Mouse (Mus musculus): ENCODE measurements around the gene Rab6b. TPM values are rescaled to one million over a fixed set of nuclear protein-coding genes. Genes with fewer than 3 reads are reported as not detected.

Gene Rab6b
- total RNA-seq, 2 experiments from 2014 or later, result 429 to 449 TPM

DNA sequence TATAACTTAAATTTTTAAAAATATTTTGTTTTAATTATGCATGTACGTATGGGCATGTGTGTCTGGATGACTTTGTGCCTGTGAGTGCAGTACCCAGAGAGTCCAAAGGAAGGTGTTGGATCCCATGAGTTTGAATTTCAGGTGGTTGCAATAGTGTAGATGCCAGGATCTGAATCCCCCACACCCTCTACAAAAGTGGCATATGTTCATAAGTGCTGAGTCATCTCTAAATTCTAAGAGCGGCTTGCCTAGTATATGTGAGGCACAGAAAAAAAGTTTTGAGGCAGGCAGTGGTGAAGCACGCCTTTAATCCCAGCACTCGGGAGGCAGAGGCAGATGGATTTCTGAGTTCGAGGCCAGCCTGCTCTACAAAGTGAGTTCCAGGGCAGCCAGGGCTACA, 94.2 kb downstream of the Rab6b start:
- H3K27ac ChIP-seq, result no peak overlapping the region
- DNase-seq (ENCODE audit: low spot score in 2 of 2), result no peak
- TF ChIP-seq CTCF (conservative IDR thresholded peaks at IDR 0.05), result 0 out of 2 replicates have a peak, but pooled peaks have one; percentile 7
- H3K4me3 ChIP-seq, result no peak overlapping the region

DNA sequence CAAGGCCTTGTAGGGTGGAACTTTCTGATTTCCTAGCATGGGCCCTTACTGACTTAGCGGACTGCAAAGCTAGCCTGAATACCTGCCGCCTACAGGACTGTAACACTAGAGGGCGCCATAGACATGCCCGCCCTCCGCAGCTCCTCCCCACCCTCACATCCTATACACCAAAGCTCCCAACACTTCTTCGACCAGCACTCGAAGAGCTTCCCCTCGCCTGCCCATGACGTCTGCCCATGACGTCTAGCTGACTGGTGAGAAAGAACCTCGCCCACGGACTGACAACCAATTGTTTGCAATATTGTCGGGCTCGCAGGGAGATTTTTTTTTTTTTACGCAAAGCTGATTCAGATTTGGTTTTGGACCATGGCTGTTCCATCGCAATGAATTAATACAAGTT, 96.3 kb downstream of the Rab6b start:
- Histone ChIP-seq H3K27ac (no peak overlapping the region), H3K4me3 (peak overlapping the region; percentile 25)
- TF ChIP-seq CTCF (conservative IDR thresholded peaks at IDR 0.05), result peak; percentile 97
- peak; percentile 71 to 76 for DNase-seq (ENCODE audit: low spot score in 2 of 2)

DNA sequence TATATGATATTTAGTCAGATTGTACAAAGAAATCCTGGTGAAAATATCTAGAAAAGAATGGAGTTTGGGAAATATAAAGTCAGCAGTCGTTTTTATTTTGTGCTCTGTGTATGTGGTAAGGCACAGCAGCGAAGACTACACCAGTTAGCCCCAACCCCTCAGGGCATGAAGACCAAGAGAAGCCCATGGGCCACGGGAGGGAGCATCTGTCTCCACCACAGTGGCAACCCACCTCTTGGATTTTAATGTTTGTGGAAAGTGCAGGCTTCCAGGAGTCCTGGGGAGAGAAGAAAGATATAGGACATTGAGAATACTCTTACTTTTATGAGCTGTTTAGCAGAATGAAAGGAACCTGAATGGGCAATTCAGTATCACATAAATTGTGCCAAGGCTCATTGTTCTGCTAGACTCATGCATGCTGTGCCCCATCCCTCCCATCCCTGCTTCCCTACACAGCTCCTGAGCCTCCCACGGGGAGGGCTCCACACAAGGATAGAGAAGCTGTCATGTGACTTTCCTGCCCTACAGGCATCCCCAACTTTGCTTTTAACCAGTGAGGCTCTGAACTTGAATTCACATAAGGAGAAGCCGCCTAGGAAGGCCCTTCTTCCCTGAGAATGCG, 97.3 kb downstream of the Rab6b start:
- no peak overlapping the region for H3K27ac ChIP-seq
- TF ChIP-seq CTCF (conservative IDR thresholded peaks at IDR 0.05), result no peak
- no peak overlapping the region for H3K4me3 ChIP-seq
- DNase-seq (ENCODE audit: low spot score in 2 of 2), result no peak

GRCm38 (mm10) chr9:103212654-103213420, 101.2 kb downstream of the Rab6b start:
- Histone ChIP-seq H3K4me3 (no peak overlapping the region), H3K27ac (no peak overlapping the region)
- DNase-seq (ENCODE audit: low spot score in 2 of 2), result no peak
- TF ChIP-seq CTCF (conservative IDR thresholded peaks at IDR 0.05), result no peak

DNA sequence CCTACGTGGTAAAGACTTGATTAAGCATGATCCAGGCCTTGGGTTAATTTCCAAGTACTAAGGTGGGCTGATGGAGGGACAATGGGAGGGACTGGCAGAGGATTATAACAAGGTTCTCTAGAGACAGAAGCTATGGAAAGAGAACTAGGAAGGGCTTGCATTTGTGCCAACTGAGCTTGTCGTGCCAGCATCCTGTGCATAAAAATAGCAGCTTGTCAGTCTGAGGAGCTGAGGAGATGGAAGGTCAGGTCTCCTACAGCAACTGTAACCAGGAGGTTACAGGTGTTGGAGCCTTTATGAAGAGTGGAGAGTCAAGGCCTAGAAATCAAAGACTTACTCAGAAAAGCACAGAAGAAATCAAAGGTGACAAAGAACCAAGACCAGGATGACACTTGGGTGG, 102.0 kb downstream of the Rab6b start:
- no peak for TF ChIP-seq CTCF (conservative IDR thresholded peaks at IDR 0.05)
- Histone ChIP-seq H3K4me3 (no peak overlapping the region), H3K27ac (no peak overlapping the region)
- DNase-seq (ENCODE audit: low spot score in 2 of 2), result no peak

DNA sequence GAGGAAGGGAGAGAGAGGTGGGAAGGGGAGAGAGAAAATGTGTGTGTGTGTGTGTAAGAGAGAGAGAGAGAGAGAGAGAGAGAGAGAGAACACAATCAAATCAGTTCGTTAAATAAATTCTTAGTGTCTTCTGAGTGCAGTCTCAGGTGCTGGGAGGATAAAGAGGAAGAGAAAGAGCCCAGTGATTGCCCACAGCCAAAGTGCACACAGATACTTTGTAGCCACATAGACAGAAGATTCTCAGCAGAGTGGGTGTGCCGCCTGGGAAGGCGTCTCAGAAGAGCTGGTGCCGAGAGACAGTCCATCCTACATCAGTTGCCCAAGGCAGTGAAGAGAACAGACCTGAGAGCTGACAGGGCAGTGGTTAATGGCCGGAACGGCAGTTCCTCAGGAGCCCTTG, 102.7 kb downstream of the Rab6b start:
- Histone ChIP-seq H3K27ac (no peak overlapping the region), H3K4me3 (no peak overlapping the region)
- TF ChIP-seq CTCF (conservative IDR thresholded peaks at IDR 0.05), result no peak
- DNase-seq (ENCODE audit: low spot score in 2 of 2), result no peak

- H3K4me3 ChIP-seq, result no peak overlapping the region
- TF ChIP-seq CTCF (conservative IDR thresholded peaks at IDR 0.05), result no peak
- DNase-seq (ENCODE audit: low spot score in 2 of 2), result no peak
- H3K27ac ChIP-seq, result no peak overlapping the region
Measured at GRCm38 (mm10) chr9:103224721-103225120, 113.1 kb downstream of the Rab6b start.

GRCm38 (mm10) chr9:103225464-103225863, 113.9 kb downstream of the Rab6b start:
- Histone ChIP-seq H3K4me3 (no peak overlapping the region), H3K27ac (no peak overlapping the region)
- DNase-seq (ENCODE audit: low spot score in 2 of 2), result no peak
- TF ChIP-seq CTCF (conservative IDR thresholded peaks at IDR 0.05), result peak; percentile 65

DNA sequence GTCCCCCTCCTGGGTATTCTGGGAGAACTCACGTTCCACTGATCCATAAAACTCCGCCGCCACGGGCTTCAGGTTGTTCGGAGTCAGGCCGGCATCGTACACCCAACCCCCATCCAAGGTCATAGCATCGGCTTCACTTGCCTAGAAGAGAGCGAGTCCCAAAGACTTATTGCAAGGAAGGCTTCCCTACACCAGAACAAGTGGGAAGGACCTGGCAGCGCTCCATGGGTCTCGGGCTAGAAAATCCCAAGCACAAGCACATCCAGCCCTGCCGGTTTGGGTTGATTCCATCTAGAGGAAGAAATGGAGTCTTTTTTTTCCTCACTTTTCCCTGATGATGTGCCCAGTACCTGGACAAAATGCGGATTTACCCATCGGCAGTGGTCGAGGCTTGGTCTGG, 115.2 kb downstream of the Rab6b start:
- no peak overlapping the region for H3K27ac ChIP-seq
- TF ChIP-seq CTCF (conservative IDR thresholded peaks at IDR 0.05), result no peak
- H3K4me3 ChIP-seq, result no peak overlapping the region
- no peak for DNase-seq (ENCODE audit: low spot score in 2 of 2)

- Histone ChIP-seq H3K27ac (no peak overlapping the region; the same call in 1 of the 2 replicates), H3K4me3 (peak overlapping the region; percentile 8; the same call in 1 of the 2 replicates)
- TF ChIP-seq CTCF (conservative IDR thresholded peaks at IDR 0.05), result no peak
- no peak for DNase-seq (ENCODE audit: low spot score in 2 of 2)
Measured at GRCm38 (mm10) chr9:103227760-103228159, 116.2 kb downstream of the Rab6b start.

GRCm38 (mm10) chr9:103228370-103229003, 116.9 kb downstream of the Rab6b start:
- Histone ChIP-seq H3K4me3 (peak overlapping the region; percentile 44; the same call in 1 of the 2 replicates), H3K27ac (peak overlapping the region; percentile 80; the same call in 1 of the 2 replicates)
- no peak for DNase-seq (ENCODE audit: low spot score in 2 of 2)
- no peak for TF ChIP-seq CTCF (conservative IDR thresholded peaks at IDR 0.05)

DNA sequence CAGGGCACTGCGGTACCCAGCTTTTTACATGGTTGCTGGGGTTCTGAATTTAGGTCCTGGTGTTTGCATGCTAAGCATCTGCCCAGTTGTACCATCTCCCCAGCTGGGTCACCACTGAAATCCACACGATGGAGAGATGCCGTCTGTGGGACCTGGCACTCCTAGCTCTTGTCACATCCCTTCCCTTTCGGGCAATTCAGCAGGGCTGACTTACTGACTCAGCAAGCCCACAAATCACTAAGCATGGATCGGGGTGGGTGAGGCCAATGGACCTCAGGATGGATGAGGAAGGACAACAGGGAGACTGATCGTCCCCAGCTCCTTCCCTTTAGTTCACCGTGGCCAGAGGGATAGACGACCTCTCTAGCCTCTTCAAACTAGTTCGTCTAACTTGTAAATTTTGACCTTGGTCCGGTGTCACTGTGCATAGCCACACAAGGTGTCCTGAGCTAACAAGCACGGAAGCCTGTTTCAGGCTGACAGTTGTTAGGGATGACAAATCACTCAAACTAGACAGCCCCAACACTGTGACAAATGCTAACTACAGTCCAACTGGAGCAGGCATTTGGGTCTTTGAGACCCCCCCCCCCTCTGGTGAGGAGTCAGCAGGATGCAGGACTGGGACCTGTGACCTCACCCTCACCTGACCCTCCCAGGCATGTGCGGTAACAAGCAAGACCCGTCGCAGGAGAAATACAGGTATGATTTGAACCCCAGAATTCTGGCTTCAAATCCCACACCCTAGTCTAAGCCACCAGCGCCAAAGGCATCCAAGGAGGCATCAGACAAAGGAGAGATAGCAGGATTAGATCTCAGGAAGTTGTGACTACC, 117.7 kb downstream of the Rab6b start:
- no peak for DNase-seq (ENCODE audit: low spot score in 2 of 2)
- TF ChIP-seq CTCF (conservative IDR thresholded peaks at IDR 0.05), result no peak
- peak overlapping the region; percentile 44 for H3K4me3 ChIP-seq
- H3K27ac ChIP-seq, result peak overlapping the region; percentile 80

Measured in layer of hippocampus, adult 2 months (tissue).